Mouse (Mus musculus): ENCODE measurements around the gene Gpr132. TPM values are rescaled to one million over a fixed set of nuclear protein-coding genes. Genes with fewer than 3 reads are reported as not detected.

Gene Gpr132
- 40.9 and 41.1 TPM in 2 replicates for total RNA-seq (2017)

DNA sequence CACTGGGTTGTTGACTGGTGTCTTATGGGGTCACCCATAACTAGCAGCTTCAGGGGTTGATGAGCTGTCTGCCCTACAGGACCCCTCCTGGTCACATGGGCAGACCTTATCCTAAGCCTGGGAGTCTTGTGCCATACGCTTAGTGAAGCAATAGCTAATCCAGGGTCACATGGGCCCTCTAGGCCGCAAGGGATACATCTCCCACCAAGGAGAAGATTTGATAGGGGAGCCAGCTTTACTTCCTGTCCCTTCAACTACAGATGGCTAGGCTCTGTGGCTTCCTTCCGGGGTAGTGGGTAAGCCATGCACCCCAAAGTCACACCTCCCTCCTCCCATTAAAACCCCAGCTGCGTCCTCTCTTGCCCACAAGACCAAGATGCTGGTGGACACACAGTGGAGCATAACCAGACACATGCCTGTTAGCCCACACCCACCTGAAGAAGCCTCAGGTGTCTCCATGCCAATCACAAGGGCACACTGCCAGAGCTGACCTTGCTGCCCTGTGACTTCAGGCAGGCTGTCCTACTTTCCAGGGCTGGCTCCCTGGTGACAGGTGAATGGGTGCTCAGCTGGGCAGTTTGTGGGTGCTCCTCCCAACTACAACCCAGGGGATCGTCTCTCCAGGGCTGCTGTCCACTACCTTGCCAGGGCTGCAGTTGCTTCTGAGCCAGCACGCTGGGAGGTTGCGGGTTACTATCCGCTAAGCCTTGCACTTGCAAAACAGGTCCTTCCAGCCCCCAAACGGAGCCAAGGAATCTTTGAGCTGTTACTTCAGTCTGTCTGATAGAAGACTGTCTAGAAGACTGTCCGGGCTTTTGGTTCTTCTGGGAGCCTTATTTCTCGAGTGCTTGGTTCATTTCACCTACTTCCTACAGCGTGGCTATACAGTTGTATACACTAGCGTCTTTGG, at the start of gene Gpr132:
Gene Gpr132 (minus strand): TSS at position 51 of the 910 bp plus-strand sequence.
- ATAC-seq (ENCODE audit: extremely low read depth, insufficient number of reproducible peaks, low FRiP score, poor library complexity, severe bottlenecking) = peak; percentile 25; the same call in 1 of the 2 replicates

DNA sequence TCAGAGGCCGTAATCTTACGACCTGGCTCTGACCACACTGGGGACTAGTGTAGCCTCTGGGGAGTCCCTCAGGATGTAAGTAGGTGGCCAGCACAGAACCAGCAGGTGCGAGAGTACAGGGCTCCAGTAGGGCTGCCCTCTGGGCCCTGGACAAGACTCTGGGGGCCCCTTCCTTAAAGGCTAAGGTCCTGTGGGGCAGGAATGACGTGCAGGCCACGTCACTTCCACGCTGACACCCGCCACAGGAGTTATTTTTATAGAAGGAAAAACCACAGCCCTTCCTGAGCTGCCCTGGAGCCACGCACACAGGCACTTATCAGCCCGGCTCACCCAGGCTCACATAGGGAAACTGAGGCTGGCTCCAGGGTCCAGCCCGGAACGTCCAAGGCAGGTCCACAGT, 49.5 kb upstream of the Gpr132 start:
- no peak for ATAC-seq (ENCODE audit: extremely low read depth, insufficient number of reproducible peaks, low FRiP score, poor library complexity, severe bottlenecking)

DNA sequence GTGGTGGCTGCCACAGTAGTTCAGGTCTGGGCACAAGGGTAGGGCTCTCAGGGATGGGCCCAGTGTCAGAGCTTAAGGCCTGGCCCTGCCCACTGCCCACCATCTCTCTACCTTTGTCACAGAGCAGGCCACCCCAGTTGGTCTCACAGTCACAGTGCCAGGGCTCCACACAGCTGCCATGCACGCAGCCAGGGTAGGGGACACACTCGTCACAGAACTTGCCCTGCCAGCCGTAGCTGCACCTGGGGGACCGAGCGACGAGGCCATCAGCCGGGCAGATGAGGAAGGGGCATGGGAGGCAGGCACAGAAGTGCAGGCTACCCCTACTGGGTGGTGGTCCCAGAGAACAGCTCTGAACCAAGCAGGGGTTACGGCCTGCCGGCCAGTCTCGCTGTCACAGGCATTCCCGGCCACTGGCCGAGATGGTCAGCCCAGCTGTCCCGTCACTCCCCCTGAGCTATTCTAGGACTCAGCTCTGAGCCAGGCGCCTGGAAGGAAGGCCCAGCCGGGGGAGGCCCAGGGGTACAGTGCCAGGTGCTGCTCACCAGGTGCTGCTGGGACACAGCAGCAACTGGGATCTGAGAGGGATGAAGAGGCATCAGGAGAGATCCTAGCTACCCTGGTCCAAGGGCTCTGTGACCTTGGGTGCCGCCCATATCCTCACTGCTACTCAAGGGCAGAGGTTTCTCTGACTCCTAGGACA, 48.8 kb upstream of the Gpr132 start:
- no peak for ATAC-seq (ENCODE audit: extremely low read depth, insufficient number of reproducible peaks, low FRiP score, poor library complexity, severe bottlenecking)

DNA sequence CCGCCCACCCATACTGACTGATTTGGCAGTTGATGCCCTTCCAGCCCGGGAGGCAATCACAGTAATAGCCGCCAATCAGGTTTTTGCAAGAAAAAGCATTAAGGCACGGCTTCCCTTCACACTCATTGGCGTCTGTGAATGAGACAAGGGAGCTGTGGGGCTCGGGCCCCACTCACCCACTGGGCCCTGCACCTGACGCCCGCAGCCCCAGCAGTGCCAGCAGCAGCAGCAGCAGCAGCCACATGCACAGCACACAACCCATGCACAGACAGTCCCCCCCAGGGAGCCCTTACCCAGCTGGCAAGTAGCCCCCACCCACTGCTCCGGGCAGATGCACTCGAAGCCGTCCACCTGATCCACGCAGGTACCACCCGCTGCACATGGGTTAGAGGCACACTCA, 47.6 kb upstream of the Gpr132 start:
- ATAC-seq (ENCODE audit: extremely low read depth, insufficient number of reproducible peaks, low FRiP score, poor library complexity, severe bottlenecking) = no peak

DNA sequence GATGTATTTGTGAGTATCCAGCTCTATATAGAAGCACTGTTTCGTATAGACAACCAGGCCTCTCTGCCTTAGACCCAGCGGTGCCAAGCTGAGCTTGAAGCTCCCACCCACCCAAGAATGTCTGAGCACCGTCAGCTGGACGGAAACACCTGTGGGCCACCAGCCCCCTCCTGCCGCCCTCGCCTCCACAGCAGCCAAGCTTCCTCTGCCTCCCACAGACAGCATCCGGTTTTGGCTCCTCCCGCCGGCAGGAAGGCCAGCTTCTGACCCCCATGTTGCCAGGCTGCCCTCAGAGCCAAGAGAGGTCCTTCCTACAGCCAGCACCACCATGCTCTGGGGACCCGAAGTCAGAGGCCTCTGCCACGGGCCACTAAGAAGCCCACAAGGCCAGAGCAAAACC, 46.5 kb upstream of the Gpr132 start:
- ATAC-seq (ENCODE audit: extremely low read depth, insufficient number of reproducible peaks, low FRiP score, poor library complexity, severe bottlenecking) = no peak

DNA sequence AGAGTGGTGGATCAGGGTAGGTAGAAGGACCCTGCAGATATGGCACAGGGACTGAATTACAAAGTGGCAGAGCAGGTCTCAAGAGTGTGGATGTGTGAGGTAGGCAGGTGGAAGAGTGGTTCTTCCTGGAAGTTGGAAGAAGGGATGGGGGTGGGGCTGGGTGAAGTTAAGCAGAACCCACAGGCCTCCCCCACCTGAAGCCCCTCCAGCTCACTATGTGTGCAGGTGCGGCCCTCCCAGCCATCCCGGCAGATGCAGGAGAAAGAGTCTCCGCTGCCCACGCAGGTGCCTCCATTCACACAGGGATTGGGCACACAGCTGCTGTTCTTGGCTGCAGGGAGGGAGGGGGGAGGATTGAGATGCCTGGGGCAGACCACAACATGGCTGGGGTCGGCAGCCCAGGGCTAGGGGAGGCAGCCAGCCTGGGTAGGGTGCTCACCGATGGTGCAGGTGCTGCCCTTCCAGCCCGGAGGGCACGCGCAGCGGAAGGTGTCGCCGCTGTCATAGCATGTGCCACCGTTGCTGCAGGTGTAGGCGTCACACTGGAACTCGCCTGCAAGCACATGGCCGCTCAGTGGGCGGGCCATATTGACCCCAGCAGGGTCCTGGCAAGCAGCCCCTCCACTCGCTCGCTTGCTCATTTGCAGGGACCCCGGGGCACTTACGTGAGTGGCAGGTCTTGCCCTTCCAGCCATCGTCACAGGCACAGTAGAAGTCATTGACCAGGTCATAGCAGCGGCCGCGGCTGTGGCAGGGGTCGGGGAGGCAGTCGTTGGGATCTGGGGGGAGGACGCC, 45.1 kb upstream of the Gpr132 start:
- ATAC-seq (ENCODE audit: extremely low read depth, insufficient number of reproducible peaks, low FRiP score, poor library complexity, severe bottlenecking) = no peak

GRCm38 (mm10) chr12:112911701-112912100, 43.7 kb upstream of the Gpr132 start:
- ATAC-seq (ENCODE audit: extremely low read depth, insufficient number of reproducible peaks, low FRiP score, poor library complexity, severe bottlenecking) = no peak

DNA sequence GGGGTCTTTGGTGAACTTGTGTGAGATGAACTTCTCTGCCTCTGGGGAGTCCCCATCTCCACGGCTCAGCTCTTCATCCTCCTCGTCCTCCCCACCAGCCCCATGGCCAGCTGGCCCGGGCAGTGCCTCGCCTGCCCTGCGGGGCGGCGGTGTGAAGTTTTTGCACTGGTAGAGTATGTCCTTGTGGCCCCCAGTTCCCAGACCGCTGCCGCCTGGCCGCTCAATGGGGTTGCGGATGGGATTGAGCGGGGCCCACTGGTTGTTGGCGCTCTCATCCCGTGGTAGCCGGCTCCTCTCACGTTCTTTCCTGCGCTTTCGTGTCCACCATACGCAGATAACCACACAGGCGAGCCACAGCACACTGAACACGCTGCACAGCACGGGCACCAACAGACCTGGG, 41.0 kb upstream of the Gpr132 start:
- ATAC-seq (ENCODE audit: extremely low read depth, insufficient number of reproducible peaks, low FRiP score, poor library complexity, severe bottlenecking) = no peak

DNA sequence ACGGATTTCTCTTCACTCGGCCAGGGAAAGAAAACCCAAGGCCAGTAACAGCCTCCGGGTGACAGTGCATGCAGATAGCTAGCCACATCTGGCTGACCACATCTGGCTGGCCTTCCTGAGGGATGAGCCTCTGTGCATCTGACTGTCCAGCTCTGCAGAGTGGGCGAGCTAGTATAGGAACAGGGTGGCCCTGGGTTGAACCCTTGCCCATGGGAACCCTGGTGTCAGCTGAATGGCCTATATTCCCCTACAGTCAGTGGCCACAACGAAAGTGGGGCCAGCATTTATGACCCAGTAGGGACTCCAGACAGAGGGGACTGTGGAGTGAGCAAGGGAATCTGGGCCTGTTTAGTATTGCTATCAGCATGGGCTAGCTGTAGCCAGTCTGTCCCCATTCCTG, 37.0 kb upstream of the Gpr132 start:
- ATAC-seq (ENCODE audit: extremely low read depth, insufficient number of reproducible peaks, low FRiP score, poor library complexity, severe bottlenecking) = no peak

DNA sequence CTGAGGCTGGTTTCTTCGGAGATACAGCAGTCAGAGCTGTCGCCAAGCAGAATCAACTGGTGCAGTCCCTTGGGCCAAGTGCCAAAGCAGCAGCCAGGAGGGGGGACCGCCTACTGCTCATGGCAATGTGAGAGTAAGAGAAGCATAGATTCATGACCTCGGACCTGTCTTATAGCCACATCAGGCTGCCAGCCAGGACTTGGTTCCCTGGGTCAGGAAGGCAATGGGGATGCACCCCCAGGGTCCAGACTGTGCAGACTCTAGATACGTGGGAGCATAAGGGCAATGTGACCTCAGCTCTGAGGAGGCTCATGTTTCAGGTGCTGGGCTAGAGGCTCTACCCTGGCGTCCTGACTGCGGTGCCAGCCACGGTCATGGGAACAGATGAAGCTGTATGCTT, 35.9 kb upstream of the Gpr132 start:
- ATAC-seq (ENCODE audit: extremely low read depth, insufficient number of reproducible peaks, low FRiP score, poor library complexity, severe bottlenecking) = no peak

DNA sequence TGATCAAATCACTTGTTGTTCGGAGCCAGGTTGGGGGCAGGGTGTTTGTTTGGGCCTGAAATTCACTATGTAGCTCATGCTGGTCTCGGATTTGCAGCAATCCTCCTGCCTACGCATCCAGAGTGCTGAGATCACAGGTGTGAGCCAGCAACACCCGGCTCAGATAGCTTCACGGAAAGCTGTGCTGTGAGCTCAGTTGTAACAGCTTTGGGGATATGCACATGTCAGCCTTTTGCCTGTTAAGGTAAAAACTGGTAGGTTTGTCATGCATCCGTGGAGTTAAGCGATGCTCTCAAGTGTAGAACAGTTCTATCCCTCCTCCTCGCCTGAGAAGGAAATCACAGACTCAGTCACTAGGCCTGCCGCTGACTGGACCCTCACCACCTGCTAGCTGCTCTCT, 32.6 kb upstream of the Gpr132 start:
- ATAC-seq (ENCODE audit: extremely low read depth, insufficient number of reproducible peaks, low FRiP score, poor library complexity, severe bottlenecking) = no peak

GRCm38 (mm10) chr12:112898960-112899359, 30.9 kb upstream of the Gpr132 start:
- no peak for ATAC-seq (ENCODE audit: extremely low read depth, insufficient number of reproducible peaks, low FRiP score, poor library complexity, severe bottlenecking)

DNA sequence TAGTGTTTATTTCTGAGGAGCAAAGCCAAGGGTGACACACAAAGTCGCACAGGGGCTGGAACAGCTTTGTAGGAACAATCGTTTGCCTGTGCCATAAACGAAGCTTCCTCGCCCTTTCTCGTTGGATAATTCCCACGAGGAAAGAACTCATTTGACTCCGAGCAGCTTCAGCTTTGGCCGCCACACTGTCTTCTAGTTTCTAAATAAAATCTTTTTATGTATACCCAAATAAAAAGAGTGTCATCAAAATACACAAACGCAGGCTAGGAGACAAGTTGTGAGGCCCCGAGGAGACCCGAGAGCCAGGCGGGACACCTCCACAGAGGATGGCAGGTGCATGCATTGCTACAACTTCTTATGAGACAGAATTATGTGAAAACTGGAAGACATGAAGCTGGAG, 30.3 kb upstream of the Gpr132 start:
- no peak for ATAC-seq (ENCODE audit: extremely low read depth, insufficient number of reproducible peaks, low FRiP score, poor library complexity, severe bottlenecking)

GRCm38 (mm10) chr12:112897522-112898212, 29.6 kb upstream of the Gpr132 start:
- ATAC-seq (ENCODE audit: extremely low read depth, insufficient number of reproducible peaks, low FRiP score, poor library complexity, severe bottlenecking) = peak; percentile 51; the same call in 1 of the 2 replicates

GRCm38 (mm10) chr12:112894969-112895368, 26.9 kb upstream of the Gpr132 start:
- peak; percentile 21; the same call in 1 of the 2 replicates for ATAC-seq (ENCODE audit: extremely low read depth, insufficient number of reproducible peaks, low FRiP score, poor library complexity, severe bottlenecking)

DNA sequence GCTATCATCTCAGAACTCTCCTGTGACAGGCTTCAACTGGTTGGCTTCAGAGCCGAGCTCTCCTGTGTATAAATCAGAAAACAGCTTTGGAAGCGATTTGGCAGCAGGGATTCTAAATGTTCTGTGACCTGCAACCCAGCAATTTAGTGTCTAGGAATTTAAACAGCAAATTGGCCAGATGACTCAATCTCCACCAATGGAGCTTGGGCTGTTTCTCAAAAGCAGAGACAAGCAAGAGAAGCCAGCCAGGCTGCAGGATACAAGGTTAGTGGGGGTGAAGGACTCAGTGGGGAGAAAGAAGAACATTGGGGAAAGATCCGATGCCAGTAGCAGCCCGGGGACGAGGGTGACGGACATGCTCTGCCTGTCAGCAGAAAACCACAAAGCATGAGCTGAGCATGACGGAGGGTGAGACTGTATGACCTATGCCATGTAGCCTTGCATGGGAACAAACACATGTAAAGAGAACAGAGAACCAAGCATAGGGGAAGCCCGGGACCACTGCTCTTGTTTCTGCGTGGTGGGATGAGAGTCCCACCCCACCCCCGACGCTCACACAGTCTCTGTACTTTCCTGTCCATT, 26.4 kb upstream of the Gpr132 start:
- peak; percentile 28; the same call in 1 of the 2 replicates for ATAC-seq (ENCODE audit: extremely low read depth, insufficient number of reproducible peaks, low FRiP score, poor library complexity, severe bottlenecking)

GRCm38 (mm10) chr12:112885465-112885864, 17.4 kb upstream of the Gpr132 start:
- no peak for ATAC-seq (ENCODE audit: extremely low read depth, insufficient number of reproducible peaks, low FRiP score, poor library complexity, severe bottlenecking)

GRCm38 (mm10) chr12:112881301-112881815, 13.3 kb upstream of the Gpr132 start:
- no peak for ATAC-seq (ENCODE audit: extremely low read depth, insufficient number of reproducible peaks, low FRiP score, poor library complexity, severe bottlenecking)
